Mouse (Mus musculus): ENCODE results near the gene Fancm.

GRCm38 (mm10) chr12:65111503-65111902 is 36.1 kb downstream of the Fancm start:
- TF ChIP-seq POLR2A (IDR thresholded peaks at IDR 0.05; ENCODE audit: control insufficient read depth, low read depth, low read length) (no peak), CTCF (IDR thresholded peaks at IDR 0.05; ENCODE audit: control insufficient read depth, insufficient read depth, insufficient replicate concordance, low read depth, low read length) (no peak)

Data from testis, adult 2 months (tissue).